Mouse (Mus musculus) kidney, adult 2 months (tissue): ENCODE measurements at regions not wholly inside any gene's neighbourhood (a gene's known extent, or its start where the extent isn't known, plus 50 kb on each side); places are given as distances from the start of the nearest gene placed in this dataset.

Experiments used
- CTCF ChIP-seq: fragments of 200-500 bp; conservative IDR thresholded peaks from 2 replicates; pipeline ENCODE4 v1.5.1; 2011; ENCODE audit warnings: low read depth, mild to moderate bottlenecking, control low read depth, low read length, moderate library complexity, mixed read lengths; ENCODE audit not compliant: insufficient read depth, insufficient read length
- POLR2A ChIP-seq: fragments of 200-500 bp; IDR thresholded peaks from one replicate; pipeline ENCODE4 v1.6.1; 2011; ENCODE audit warnings: low read depth, low read length, control low read depth

- TF ChIP-seq CTCF (no peak), POLR2A (no peak)
Measured at GRCm38 (mm10) chr14:25268090-25268631, 190.8 kb upstream of the Zmiz1 start.
